Mouse (Mus musculus) right cerebral cortex, adult 2 months (tissue): Measurements from ENCODE around the gene Tmem97.
"Not testable (repeated sequence)": the region's sequence is repeated elsewhere in the genome, so short reads cannot be mapped to it uniquely, and the experiment has no call there.

ENCODE experiments used
- DNase-seq, 2 experiments: peaks; one replicate each; pipeline ENCODE4 v3.0.0; 2021 to 2022; ENCODE audit warnings: low spot score in 2 of 2

The Tmem97 gene

DNA sequence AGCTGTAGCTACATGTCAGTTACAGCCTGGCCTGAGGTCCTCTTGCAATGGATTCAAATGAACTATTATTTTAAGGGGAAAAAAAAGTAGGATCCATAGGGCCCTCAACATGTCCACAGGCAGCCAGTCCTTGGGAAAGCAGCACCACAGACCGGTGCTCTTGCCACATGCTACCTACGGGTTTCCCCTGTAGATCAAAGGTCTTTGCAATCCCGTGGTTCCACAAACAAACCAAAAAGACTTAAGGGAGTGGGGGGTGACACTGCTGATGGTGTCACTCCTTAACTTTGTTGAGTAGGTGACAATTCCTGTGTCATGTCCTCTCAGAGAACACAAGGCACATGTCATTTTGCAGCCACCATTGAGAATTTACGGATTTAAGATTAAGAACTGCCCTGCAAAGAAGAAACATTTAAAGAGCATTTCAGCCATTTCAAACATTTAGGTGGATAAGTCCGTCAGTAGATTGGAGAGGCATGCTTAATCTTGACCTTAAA is 1.0 kb downstream of the Tmem97 start:
- DNase-seq = no peak

DNA sequence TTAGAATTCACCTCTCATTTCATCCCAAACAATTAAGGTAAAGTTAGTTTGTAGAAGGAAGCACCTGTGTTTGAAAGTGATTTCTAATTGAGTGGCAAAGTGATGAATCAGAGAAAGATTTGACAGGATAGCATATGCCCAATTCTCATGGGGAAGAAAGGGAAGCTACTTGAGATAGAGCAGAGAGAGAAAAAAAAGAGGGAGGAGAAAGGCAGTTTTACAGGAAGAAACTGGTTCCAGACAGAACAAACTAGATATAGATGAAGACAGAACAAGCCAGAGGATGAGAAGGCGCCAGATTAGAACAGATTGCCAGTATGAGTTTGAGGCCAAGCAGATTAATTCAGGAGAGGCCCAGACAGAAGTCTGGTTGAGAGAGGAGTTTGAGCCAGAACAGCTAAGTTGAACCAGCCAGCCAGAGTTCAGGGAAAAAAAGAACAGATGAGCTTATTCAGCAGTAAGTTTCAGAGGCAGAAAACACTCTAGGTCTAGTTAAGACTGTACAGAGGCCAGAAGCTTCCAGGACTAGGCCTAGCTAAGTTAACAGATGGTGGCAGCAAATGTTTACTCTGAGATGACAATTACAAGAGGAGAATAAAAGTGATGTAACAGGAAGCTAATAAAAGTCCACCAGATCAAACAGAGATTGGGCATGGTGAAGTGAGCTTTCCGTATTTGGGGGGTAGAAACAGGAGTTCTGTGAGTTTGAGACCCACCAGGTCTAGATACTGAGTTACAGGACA is 2.7 kb downstream of the Tmem97 start:
- no peak for DNase-seq

DNA sequence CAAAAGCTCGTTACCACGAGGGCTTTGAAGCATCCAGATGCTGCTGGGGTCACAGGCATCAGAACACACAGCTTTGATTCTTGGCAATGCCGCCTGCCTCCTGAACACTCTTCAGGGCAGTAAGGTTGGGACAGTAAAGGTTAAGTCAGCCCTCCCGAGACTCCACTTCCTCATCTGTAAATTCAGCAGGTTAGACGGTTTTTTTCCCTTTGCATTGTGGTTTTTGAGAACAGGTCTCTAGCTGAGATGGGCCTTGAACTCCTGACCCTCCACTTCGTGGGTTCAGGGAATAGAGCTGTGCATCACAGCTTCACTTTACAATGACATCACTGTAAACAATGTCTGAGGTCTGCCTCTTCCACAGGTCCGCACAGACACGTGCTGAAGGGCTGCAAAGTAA is 5.4 kb downstream of the Tmem97 start:
- DNase-seq = no peak

DNA sequence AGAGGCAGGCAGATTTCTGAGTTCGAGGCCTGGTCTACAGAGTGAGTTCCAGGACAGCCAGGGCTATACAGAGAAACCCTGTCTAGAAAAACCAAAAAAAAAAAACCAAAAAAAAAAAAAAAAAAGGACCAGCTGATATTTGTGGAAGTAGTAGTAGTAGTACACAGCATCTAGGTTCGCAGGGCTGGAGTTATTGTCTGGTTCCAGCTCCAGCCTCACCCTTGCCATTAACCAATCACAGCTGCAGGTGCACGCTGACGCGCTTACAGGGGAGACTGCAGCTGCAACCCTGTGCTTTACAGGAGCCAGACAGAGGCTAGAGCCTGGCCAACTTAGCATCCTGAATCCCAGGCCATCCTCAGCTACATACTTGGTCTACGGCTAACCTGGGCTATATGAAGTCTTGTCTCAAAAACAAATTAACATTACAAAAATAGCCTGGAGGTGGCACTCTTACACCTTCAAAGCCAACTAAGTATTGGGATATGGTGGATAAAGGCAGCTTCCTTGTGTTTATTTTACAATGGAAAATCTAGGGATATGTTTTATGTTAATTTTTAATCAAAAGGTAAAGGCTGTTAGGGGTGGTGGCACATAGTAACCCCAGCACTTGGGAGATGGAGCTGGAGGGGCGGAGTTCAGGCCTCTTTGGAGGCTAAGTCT is 6.0 kb downstream of the Tmem97 start:
- DNase-seq = no peak

DNA sequence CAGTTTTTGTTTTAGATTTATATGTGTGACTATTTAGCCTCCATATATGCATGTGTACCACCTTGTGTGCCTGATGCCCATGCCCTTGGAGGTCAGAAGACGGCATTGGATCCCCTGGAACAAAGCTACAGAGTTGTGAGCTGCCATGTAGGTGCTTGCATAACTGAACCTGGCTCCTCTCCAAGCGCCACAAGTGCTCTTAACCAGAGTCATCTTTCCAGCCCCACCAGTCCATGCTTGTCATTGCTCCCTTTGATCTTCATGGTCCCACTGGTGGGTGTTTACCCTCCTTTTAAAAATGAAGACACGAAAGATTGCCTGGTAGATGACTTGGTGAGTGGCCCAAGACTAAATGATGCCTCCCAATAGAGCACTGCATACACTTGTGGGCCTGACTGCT is 10.2 kb downstream of the Tmem97 start:
- no peak for DNase-seq

DNA sequence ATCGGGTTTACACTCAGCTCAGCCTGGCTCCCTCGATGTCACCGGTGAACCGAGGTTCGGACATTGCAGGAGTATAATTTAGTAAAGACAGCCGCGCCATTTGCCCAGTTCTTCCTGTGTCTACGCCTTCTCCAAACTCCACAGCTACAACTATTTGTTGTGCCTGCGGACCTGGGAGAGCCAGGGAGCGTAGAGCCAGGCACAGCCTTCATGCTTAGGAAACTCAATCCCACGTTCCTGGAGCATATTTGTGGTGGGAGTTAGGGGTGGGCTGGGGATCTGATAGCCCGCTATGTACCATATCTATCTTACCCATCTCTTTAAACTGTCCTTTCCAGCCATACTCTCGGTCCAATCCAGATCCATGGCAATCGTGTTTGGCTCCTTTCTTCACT is 13.9 kb downstream of the Tmem97 start:
- DNase-seq = no peak

DNA sequence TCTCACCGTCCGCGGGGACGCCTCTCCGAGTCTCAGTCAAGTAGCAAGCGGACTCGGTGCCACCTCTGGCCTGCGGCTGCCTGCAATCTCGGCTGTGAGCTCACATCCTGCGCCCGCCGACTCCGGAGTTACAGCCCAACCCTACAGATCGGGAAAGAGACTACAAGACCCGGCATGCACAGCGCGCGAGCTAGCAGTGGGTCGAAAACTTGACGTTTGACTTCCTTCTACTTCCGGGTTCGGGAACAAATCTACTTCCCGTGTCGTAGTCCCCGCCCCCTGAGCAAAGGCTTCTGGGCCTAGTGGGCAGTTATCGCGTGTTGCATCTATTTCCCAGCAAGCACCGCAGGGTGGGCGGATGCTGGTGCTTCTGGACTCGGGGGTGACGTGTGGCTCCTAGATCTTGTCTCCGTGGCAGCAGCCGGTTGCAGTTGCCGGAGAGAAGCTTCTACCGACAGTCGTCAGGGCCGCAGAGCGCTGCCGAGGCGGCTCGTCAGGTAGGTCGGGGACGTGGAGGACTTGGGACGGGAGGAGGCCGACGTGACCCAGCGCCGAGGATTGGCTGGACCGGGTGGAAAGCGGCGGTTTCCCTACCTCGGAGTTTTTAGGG is 14.4 kb downstream of the Tmem97 start, which contains the start of the genes Tnfaip1 and Ift20:
Gene Tnfaip1 (minus strand): TSS at position 253 of the 610 bp plus-strand sequence.
Gene Ift20 (plus strand): TSS at position 282 of the 610 bp plus-strand sequence.
- peak; percentile 99 to 100 for DNase-seq

DNA sequence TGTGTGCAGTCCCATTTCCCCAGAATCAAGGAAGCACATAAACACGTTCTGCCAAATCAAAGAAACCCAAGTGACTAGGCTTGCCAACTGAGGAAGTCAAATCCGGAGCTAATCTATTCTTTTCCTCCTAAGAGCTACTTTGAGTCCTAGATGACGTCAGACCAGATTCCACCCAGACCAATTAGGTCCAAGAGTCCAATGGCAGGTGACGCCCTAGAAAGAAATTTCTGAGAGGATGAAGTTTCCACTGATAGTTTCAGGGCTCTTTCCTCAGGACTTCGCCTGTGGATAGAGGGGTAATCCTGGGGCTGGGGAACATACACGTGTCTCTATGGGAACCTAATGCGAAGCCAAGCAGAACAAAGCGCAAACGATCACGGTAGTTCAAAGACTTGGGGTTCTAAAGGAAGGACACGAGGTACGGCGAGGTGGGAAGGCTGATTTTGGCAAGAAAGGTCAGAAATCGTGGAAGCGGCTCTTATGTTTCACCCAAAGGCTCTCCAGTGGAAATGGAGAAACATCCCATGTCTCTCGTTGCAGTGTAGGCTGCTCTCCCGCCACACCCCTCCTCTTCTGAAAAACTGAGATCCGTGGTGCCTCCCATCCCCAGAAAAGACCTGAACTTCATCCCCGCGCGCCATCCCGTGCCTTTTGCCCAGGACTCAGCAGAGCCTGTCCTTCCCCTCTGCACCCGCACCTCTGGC is 15.0 kb downstream of the Tmem97 start:
- no peak for DNase-seq

DNA sequence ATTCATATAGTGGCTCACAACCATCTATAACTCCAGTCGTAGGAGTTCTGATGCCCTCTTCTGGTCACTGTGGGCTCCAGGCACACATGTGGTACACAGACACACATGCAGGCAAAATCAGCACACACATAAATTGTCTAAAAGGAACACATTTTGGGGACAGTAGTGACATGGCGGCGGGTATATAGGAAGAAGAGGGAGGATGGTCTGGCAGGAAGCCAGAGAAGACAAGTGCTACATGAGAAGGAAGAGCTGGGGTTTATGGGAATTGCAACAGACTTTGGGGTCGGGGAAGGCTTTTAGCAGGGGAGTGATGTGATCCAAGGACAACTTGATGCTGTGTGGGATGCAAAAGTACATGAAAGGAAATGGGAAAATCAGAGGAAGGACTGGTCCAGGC is 16.1 kb downstream of the Tmem97 start:
- no peak for DNase-seq

DNA sequence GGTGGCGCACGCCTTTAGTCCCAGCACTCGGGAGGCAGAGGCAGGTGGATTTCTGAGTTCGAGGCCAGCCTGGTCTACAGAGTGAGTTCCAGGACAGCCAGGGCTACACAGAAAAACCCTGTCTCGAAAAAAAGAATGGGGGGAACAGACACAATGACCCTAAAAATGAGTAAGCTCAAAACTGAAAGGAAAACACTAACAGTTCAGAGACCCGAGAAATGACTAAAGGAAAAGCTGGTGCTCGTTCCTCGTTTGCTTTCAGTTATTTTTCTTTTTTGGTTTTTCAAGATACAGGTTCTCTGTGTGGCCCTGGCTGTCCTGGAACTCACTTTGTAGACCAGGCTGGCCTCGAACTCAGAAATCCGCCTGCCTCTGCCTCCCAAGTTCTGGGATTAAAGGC is 19.1 kb downstream of the Tmem97 start:
- DNase-seq = not testable (repeated sequence)

DNA sequence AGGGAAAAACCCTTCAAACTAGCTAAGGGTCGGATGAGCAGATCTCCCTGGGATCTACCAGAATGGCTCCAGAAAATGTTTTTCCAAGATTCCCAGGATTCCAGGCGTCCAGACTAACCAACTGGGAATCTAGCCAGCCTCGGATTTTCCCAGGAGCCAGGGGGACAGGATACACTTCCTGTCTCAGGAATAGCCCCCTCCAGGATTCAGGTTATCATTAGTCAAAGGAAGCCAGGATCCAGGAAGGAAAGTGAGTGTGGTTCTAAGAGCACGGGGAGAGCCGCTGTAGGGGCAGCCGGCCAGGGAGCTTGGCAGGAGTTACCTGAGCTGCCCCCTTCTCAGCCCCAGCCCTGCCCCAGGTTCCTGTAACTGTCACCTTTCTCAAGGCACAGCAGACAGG is 19.5 kb downstream of the Tmem97 start:
- no peak for DNase-seq

DNA sequence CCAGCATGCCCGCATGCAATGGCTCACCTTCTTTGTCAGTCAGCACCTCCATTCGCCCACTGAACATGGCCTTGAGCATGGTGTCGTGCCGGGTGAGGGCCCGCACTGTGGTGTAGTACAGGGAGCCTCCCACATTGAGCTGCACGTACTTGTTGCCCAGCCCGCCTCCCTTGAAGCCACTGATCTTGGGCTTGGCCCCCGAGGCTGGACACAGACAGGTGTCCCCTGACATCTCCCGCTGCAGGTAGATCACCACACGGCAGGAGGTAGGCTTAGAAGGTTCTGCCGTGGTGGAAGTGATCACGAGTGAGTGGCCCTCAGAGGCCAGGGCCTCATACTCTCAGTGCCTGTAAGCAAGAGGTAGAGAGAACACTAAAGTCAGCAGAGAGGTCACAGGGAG is 20.6 kb downstream of the Tmem97 start:
- DNase-seq = no peak

DNA sequence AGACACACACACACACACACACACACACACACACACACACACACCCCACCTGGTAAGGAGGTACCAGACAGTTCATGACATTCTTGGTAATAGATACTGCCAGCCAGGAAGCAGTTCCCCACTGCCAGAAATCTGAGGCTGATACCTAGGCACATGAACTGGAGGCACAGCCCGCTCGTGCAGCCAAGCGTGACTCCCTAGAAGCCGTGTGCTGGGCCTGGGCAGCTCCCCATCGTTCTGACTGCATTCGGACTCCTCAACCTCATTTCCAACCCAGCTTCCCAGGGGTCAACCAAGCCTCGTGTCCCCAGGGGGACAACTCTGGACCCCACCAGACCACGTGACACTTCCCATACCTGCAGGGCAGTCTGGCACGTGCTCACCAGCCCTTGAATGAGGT is 21.9 kb downstream of the Tmem97 start:
- DNase-seq = no peak

DNA sequence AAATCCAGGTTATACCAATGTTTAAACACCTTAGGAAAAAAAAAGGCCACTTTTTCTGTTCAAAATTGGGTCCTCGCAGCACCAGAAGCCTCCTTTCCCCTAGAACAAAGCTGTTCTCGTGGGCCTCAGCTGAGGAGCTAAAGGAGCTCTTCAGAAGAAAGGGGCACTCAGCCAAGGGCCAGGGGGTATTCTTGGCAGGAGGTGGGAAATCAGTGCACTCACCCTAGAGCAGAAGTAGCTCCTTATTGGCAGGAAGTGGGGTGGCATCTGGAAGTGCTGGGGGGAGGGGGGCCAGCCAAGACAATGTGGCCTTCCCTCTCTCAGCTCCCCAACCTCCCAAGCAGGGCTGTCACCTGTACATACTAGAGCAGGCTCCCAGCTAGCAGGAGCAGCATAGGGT is 25.7 kb downstream of the Tmem97 start:
- no peak for DNase-seq

DNA sequence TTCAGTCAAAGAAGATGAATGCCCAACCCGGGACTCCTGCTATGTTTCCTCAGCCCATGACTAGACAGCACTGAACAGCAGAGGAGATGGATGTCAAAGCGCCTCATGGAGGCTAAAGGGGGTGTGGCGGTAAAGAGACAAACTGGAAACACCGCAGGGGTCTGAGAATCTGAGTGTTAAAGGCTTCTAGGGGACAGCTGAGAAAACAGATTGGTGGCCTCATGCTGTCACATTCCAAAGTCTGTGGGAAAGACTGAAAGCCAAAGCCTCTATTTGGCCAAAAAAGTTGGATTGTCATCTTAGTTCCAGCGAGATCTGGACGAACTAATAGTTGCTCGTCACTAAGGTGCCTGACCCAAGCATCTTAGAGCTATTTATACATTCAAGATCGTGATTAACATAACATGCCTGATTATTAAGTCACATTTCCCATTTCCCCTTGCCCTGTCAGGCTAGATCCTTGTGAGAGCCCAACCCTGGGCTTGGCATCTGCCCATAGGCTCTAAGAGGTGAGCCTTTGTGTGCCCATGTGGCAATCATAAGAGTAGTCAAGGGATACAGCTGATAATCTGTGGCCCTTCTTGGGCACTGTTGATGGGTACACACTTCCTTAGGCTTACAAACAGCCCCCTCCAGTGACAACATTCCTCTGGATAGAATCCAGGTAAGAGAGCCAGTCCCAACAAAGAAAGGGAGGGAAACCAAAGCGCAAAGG is 27.2 kb downstream of the Tmem97 start:
- DNase-seq = no peak

DNA sequence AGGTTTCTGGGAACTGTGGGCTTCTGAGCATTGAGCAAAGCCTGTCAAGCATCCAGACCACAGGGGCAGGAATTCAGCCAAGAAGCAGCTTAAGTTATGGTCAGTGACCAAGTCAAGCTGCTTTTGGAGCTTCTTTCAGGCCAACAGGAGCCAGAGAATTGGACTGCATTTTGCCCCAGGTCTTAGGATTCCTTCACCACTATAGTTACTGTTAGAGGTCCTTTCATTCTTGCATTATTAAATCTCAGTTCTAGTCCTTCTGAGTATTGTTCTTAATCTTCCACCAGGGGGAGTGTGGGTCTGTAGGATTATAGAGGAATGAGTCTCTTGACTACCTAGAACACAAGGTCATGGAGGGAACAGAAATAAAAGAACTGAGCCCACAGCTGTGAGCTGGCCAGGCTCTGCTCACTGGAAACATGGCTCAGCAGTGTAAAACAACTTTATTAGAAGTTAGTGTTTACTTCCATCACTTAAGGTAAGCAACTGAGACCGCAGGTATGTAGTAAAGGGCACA is 28.0 kb downstream of the Tmem97 start:
- no peak for DNase-seq

DNA sequence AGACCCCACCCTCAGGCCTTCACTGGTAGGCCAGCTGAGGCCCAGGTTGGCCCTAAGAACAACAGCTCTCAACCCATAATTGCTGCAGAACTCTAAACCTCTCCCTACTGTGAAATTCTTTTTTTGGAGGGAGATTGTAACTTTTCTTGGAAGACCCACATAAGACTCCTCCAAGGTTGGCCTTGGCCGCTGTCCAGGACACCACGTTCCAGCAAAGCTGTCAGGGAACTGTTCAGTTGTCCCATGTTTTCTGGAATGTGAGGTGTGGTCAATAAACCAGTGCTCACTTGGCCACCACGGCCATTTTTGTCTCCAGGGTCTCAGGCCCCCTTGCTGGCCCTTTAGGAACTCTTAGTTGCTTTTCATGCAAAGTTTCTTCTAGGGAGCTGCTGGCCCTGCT is 28.7 kb downstream of the Tmem97 start:
- DNase-seq = no peak

DNA sequence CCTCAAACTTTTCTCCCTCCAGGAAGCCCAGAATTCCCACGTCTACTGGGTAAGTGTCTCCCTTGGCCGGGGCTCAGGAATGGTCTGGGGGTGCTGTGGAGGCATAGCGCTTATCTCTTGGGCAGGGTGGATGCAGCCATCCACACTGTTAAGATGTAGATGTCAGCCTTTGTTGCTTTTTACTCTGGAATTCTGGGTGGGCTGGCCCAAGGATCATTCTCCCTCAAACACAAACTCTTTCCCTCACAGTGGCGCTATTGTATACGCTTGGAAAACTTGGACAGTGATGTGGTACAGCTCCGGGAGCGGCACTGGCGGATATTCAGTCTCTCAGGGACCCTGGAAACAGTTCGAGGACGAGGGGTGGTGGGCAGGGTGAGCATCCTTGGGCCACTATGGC is 31.6 kb downstream of the Tmem97 start:
- no peak for DNase-seq

DNA sequence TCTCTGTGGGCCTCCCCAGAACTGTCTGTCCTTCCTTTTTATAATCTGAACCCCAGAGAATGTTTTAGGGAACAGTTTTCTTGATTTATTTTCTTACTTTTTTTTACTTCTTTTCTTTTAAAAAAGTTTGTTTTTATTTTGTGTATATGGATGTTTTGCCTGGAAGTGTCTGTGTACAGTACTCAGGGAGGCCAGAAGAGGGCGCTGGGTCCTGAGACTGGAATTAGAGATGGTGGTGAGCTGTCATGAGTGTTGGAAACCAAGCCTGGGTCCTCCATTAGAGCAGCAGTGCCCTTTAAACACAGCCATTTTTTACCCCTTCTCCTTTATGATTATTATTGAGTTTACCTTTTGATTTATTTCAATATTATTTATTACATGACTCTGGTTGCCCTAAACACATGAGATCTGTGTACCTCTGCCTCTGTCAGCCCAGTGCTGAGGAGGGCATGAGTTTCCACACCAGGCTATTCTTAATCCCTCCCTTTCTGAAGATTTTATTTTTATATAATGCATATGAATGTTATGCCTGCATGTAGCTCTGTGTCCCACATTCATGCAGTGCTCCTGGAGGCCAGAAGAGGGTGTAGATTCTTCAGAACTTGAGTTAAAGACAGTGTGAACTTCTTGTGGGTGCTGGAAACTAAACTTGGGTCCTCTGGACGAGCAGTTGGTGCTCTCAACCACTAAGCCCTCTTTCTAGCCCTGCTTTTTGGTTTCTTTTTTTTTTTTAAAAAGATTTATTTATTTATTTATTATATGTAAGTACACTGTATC is 34.8 kb downstream of the Tmem97 start:
- no peak for DNase-seq

DNA sequence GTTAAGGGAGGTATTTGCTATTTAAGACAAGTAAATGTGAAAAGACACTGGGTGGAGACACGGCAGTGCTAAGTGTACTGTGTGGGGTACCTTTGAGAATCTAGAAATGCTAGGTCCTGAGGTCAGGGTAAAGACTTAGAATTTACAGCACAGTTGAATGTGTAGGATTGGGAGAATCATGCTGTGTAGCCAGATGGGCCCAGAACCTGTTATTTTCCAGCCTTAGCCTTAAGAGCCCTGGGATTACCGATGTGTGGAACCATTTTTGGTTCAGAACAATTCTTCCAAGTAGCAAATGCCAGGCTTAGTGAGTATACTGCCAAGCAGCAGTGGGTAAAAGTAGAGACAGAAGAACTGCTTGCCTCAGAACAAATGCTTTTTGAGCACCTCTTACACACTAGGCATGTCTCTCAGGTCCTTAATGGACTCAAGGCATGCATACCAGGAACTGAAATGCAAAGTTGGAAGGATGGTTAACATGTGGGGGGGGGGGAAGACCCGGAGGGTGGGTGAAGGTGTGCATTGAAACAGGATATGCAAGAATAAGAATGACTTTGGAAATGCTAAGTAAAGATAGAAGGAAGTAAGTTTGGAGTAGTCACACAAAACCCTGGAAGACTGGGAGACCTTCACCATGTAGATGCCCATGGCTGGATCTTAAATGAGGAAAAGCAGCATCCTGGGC is 37.3 kb downstream of the Tmem97 start:
- DNase-seq = no peak
